Mouse (Mus musculus) neural tube, embryonic 14.5 days (tissue): ENCODE results near the gene Odaph. TPM values are rescaled to one million over a fixed set of nuclear protein-coding genes. Genes with fewer than 3 reads are reported as not detected.

ENCODE experiments used
- ATAC-seq: fragments of 200-750 bp; cut with Nextera tagmentation; 2 replicates; pipeline ENCODE4 v1.8.0; 2017; ENCODE audit warnings: low read depth, mild to moderate bottlenecking, moderate TSS enrichment, moderate library complexity
- H3K27ac ChIP-seq: fragments of 300-500 bp; sonication (generic); 2 replicates; pipeline ENCODE4 v1.5.1; 2014; ENCODE audit warnings: low read depth, mild to moderate bottlenecking, control low read depth, low read length, moderate library complexity, mixed read lengths
- H3K27me3 ChIP-seq: fragments of 300-500 bp; sonication (generic); 2 replicates; pipeline ENCODE4 v1.6.1; 2014; ENCODE audit warnings: low read length; ENCODE audit not compliant: control insufficient read depth, insufficient read depth
- H3K36me3 ChIP-seq: fragments of 300-500 bp; sonication (generic); 2 replicates; pipeline ENCODE4 v1.6.1; 2014; ENCODE audit warnings: low read length, mixed read lengths; ENCODE audit not compliant: control insufficient read depth, insufficient read depth
- H3K4me1 ChIP-seq: fragments of 300-500 bp; sonication (generic); 2 replicates; pipeline ENCODE4 v1.6.1; 2014; ENCODE audit warnings: low read length; ENCODE audit not compliant: control insufficient read depth, insufficient read depth
- H3K4me2 ChIP-seq: fragments of 300-500 bp; sonication (generic); 2 replicates; pipeline ENCODE4 v1.6.1; 2014; ENCODE audit warnings: mild to moderate bottlenecking, low read depth, low read length, control low read depth
- H3K4me3 ChIP-seq: fragments of 300-500 bp; sonication (generic); 2 replicates; pipeline ENCODE4 v1.5.1; 2014; ENCODE audit warnings: low read depth, low read length, control low read depth, mixed read lengths
- H3K9ac ChIP-seq: fragments of 300-500 bp; sonication (generic); replicated peaks from 2 replicates; pipeline ENCODE4 v1.6.1; 2014; ENCODE audit warnings: low read depth, mild to moderate bottlenecking, control low read depth, low read length, mixed read lengths
- H3K9me3 ChIP-seq: fragments of 300-500 bp; sonication (generic); 2 replicates; pipeline ENCODE4 v1.6.1; 2016; ENCODE audit warnings: low read length; ENCODE audit not compliant: control insufficient read depth
- whole genome bisulfite sequencing: fragments of 180-500 bp; shearing (Covaris S2); extraction: QIAGEN DNeasy Blood & Tissue Kit; methylation state at CpG from one replicate; pipeline ENCODE4 v1.1.7; 2014; 5-methylcytosine and 5-hydroxymethylcytosine counted together
- polyA plus RNA-seq: library from polyadenylated mRNA; unstranded; fragments of >200 nt; fragmentation: Nextera tagmentation; extraction: Ambion mirVana; gene quantifications from 2 replicates; pipeline ENCODE4 v1.2.1, GENCODE M21; 2014

Odaph gene
- polyA plus RNA-seq, 1 experiment from 2014 or later = 0.56 TPM

- no peak overlapping the region for H3K27ac ChIP-seq
- no peak overlapping the region for H3K4me3 ChIP-seq
- H3K4me1 ChIP-seq = no peaks in the 10 kb centered on the region
- 61% methylated on average over 2 of the region's 2 CpGs for WGBS
- peak; percentile 81; the same call in 1 of the 2 replicates for ATAC-seq
- H3K9me3 ChIP-seq = 0 out of 2 replicates have a peak, but pooled peaks cover 2% of the 10 kb centered on the region
- H3K4me2 ChIP-seq = no peak overlapping the region
- H3K36me3 ChIP-seq = no peaks in the 10 kb centered on the region
- H3K9ac ChIP-seq = no peak overlapping the region
- H3K27me3 ChIP-seq = no peaks in the 10 kb centered on the region
These were observed 15.7 kb downstream of the Odaph start for GRCm38 (mm10) chr5:92003011-92003410.

- H3K9me3 ChIP-seq = no peaks in the 10 kb centered on the region
- H3K27me3 ChIP-seq = no peaks in the 10 kb centered on the region
- H3K36me3 ChIP-seq = no peaks in the 10 kb centered on the region
- H3K4me2 ChIP-seq = no peak overlapping the region
- H3K27ac ChIP-seq = no peak overlapping the region
- H3K9ac ChIP-seq = no peak overlapping the region
- ATAC-seq = no peak
- no peaks in the 10 kb centered on the region for H3K4me1 ChIP-seq
- no peak overlapping the region for H3K4me3 ChIP-seq
- 52% methylated on average over 2 of the region's 2 CpGs for WGBS
These were observed 22.6 kb downstream of the Odaph start for GRCm38 (mm10) chr5:92009827-92010226.

GRCm38 (mm10) chr5:92011756-92012155, 24.5 kb downstream of the Odaph start:
- H3K4me1 ChIP-seq = no peaks in the 10 kb centered on the region
- H3K4me3 ChIP-seq = no peak overlapping the region
- no peak overlapping the region for H3K9ac ChIP-seq
- no peak overlapping the region for H3K4me2 ChIP-seq
- H3K27me3 ChIP-seq = no peaks in the 10 kb centered on the region
- H3K9me3 ChIP-seq = no peaks in the 10 kb centered on the region
- no peak overlapping the region for H3K27ac ChIP-seq
- no peaks in the 10 kb centered on the region for H3K36me3 ChIP-seq
- no peak for ATAC-seq
- 70% methylated on average over 7 of the region's 7 CpGs for WGBS

- Histone ChIP-seq H3K4me2 (no peak overlapping the region), H3K9me3 (no peaks in the 10 kb centered on the region), H3K36me3 (no peaks in the 10 kb centered on the region), H3K4me3 (no peak overlapping the region), H3K27me3 (no peaks in the 10 kb centered on the region), H3K4me1 (no peaks in the 10 kb centered on the region), H3K9ac (no peak overlapping the region), H3K27ac (no peak overlapping the region)
- no peak for ATAC-seq
- 84% methylated on average over 2 of the region's 2 CpGs for WGBS
These were observed 32.7 kb downstream of the Odaph start for GRCm38 (mm10) chr5:92019960-92020359.

GRCm38 (mm10) chr5:92042377-92043348, 55.4 kb downstream of the Odaph start:
- peak; percentile 99 for ATAC-seq
- no peaks in the 10 kb centered on the region for H3K4me1 ChIP-seq
- peak overlapping the region; percentile 95 for H3K4me2 ChIP-seq
- peak overlapping the region; percentile 54 for H3K9ac ChIP-seq
- no peaks in the 10 kb centered on the region for H3K9me3 ChIP-seq
- H3K36me3 ChIP-seq = no peaks in the 10 kb centered on the region
- under 1% methylated on average over 68 of the region's 68 CpGs for WGBS
- peak overlapping the region; percentile 75 for H3K4me3 ChIP-seq
- no peak overlapping the region; the same call in 1 of the 2 replicates for H3K27ac ChIP-seq
- no peaks in the 10 kb centered on the region for H3K27me3 ChIP-seq

- WGBS = 66% methylated on average over 4 of the region's 4 CpGs
These were observed 56.5 kb downstream of the Odaph start, which contains the start of gene Cdkl2 for GRCm38 (mm10) chr5:92043783-92044182. TSS of gene Cdkl2 (minus strand) at chr5:92043883.

More at GRCm38 (mm10) chr5:92043783-92044182, 56.5 kb downstream of the Odaph start, which contains the start of gene Cdkl2:
- Histone ChIP-seq H3K27ac (no peak within 1 kb of the TSS), H3K27me3 (no peaks in the 10 kb centered on the region), H3K4me2 (peak within 1 kb of the TSS; percentile 95), H3K9me3 (no peaks in the 10 kb centered on the region), H3K36me3 (no peaks in the 10 kb centered on the region), H3K4me1 (no peaks in the 10 kb centered on the region), H3K9ac (peak within 1 kb of the TSS; percentile 54), H3K4me3 (peak within 1 kb of the TSS; percentile 75)
- ATAC-seq = no peak

Other genes starting within 250 kb of the Odaph start
- gene Rchy1, start 24.4 kb upstream of the Odaph start, polyA plus RNA-seq = 74.5 and 78.0 TPM in 2 replicates
- gene Cdkl2, start 56.4 kb downstream of the Odaph start, polyA plus RNA-seq = 11.1 and 15.3 TPM in 2 replicates
- 406 and 408 TPM in 2 replicates for gene G3bp2, start 96.2 kb downstream of the Odaph start, polyA plus RNA-seq
- gene Uso1, start 150.5 kb downstream of the Odaph start, polyA plus RNA-seq = 31.7 and 36.3 TPM in 2 replicates
- not detected in 2 replicates for gene U90926, start 227.9 kb downstream of the Odaph start, polyA plus RNA-seq